Mouse (Mus musculus) kidney, embryonic 15.5 days (tissue): ENCODE results near the gene Ccr10. TPM values are rescaled to one million over a fixed set of nuclear protein-coding genes. Genes with fewer than 3 reads are reported as not detected.
"Not testable (repeated sequence)": the region's sequence is repeated elsewhere in the genome, so short reads cannot be mapped to it uniquely, and the experiment has no call there.

Experiments used
- ATAC-seq: fragments of 200-750 bp; cut with Nextera tagmentation; replicated peaks from 2 replicates; pipeline ENCODE4 v1.8.0; 2017; ENCODE audit warnings: moderate TSS enrichment; ENCODE audit not compliant: low FRiP score
- H3K27ac ChIP-seq: fragments of 300-500 bp; sonication (generic); 2 replicates; pipeline ENCODE4 v1.5.1; 2015; ENCODE audit warnings: mild to moderate bottlenecking, inconsistent platforms
- H3K27me3 ChIP-seq: fragments of 300-500 bp; sonication (generic); 2 replicates; pipeline ENCODE4 v1.6.1; 2015; ENCODE audit warnings: inconsistent platforms
- H3K36me3 ChIP-seq: fragments of 300-500 bp; sonication (generic); 2 replicates; pipeline ENCODE4 v1.6.1; 2015; ENCODE audit warnings: inconsistent platforms
- H3K4me1 ChIP-seq: fragments of 300-500 bp; sonication (generic); 2 replicates; pipeline ENCODE4 v1.6.1; 2015; ENCODE audit warnings: inconsistent platforms
- H3K4me2 ChIP-seq: fragments of 300-500 bp; sonication (generic); 2 replicates; pipeline ENCODE4 v1.6.1; 2015; ENCODE audit warnings: moderate library complexity, mild to moderate bottlenecking, inconsistent platforms
- H3K4me3 ChIP-seq: fragments of 300-500 bp; sonication (generic); replicated peaks from 2 replicates; pipeline ENCODE4 v1.5.1; 2015; ENCODE audit warnings: mild to moderate bottlenecking, inconsistent platforms
- H3K9ac ChIP-seq: fragments of 300-500 bp; sonication (generic); 2 replicates; pipeline ENCODE4 v1.6.1; 2015; ENCODE audit warnings: mild to moderate bottlenecking, inconsistent platforms
- H3K9me3 ChIP-seq: fragments of 300-500 bp; sonication (generic); replicated peaks from 2 replicates; pipeline ENCODE4 v1.6.1; 2016; ENCODE audit warnings: inconsistent platforms
- WGBS: fragments of 180-500 bp; shearing (Covaris S2); methylation state at CpG from one replicate; pipeline ENCODE4 v1.1.7; 2015; ENCODE audit warnings: mixed read lengths; 5-methylcytosine and 5-hydroxymethylcytosine counted together
- polyA plus RNA-seq: library from polyadenylated mRNA; unstranded; fragments of >200 nt; fragmentation: Nextera tagmentation; extraction: Ambion mirVana; gene quantifications from 2 replicates; pipeline ENCODE4 v1.2.1, GENCODE M21; 2015

The Ccr10 gene
- polyA plus RNA-seq, 1 experiment from 2014 or later = 0.78 TPM

GRCm38 (mm10) chr11:101160151-101160550 is 15.1 kb downstream of the Ccr10 start:
- not testable (repeated sequence) for H3K9ac ChIP-seq, H3K4me3 ChIP-seq, ATAC-seq, H3K4me2 ChIP-seq, H3K9me3 ChIP-seq, H3K27ac ChIP-seq
- Histone ChIP-seq H3K27me3 (peaks cover 15% of the 10 kb centered on the region), H3K4me1 (peaks cover 45% of the 10 kb centered on the region), H3K36me3 (peaks cover 41% of the 10 kb centered on the region)
- WGBS = 77% methylated on average over 8 of the region's 10 CpGs

- Histone ChIP-seq H3K9ac (peak within 1 kb of the TSS; percentile 47), H3K4me3 (peak within 1 kb of the TSS; percentile 44), H3K9me3 (no peaks in the 10 kb centered on the region), H3K27ac (peak within 1 kb of the TSS; percentile 63), H3K36me3 (no peaks in the 10 kb centered on the region), H3K27me3 (0 out of 2 replicates have a peak, but pooled peaks cover 4% of the 10 kb centered on the region), H3K4me2 (peak within 1 kb of the TSS; percentile 80), H3K4me1 (peaks cover 15% of the 10 kb centered on the region)
- ATAC-seq = peak; percentile 81
- 2% methylated on average over 36 of the region's 36 CpGs for WGBS
Measured at GRCm38 (mm10) chr11:101155728-101156371, 19.4 kb downstream of the Ccr10 start, which contains the start of gene Tubg2. Gene Tubg2 (plus strand): TSS chr11:101155907.

DNA sequence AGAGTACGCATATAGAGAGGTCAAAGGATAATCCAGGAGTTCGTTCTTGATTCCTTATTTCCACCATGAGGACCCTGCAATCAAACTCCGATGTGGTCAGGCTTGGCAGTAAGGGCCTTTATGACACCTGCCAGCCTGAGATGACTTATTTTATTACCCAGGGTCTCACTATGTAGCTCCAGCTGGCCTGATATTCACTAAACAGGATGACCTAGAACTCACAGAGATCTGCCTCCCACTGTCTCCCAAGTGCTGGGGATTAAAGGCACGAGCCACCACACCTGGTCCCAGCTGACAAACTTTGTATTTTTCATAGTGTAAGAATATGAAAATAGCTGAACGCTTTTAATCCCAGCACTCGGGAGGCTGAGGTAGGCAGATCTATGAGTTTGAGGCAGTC is 20.1 kb downstream of the Ccr10 start:
- Histone ChIP-seq H3K27ac (no peak overlapping the region), H3K4me2 (peak overlapping the region; percentile 80; the same call in 1 of the 2 replicates), H3K4me3 (peak overlapping the region; percentile 44; the same call in 1 of the 2 replicates), H3K4me1 (peaks cover 15% of the 10 kb centered on the region), H3K9ac (no peak overlapping the region), H3K9me3 (no peaks in the 10 kb centered on the region), H3K36me3 (no peaks in the 10 kb centered on the region), H3K27me3 (0 out of 2 replicates have a peak, but pooled peaks cover 4% of the 10 kb centered on the region)
- 67% methylated on average over 6 of the region's 6 CpGs for WGBS
- no peak for ATAC-seq

GRCm38 (mm10) chr11:101154648-101155047 is 20.6 kb downstream of the Ccr10 start:
- no peak for ATAC-seq
- Histone ChIP-seq H3K9ac (no peak overlapping the region), H3K36me3 (no peaks in the 10 kb centered on the region), H3K4me2 (no peak overlapping the region), H3K4me3 (no peak overlapping the region), H3K27ac (no peak overlapping the region), H3K9me3 (no peaks in the 10 kb centered on the region), H3K27me3 (0 out of 2 replicates have a peak, but pooled peaks cover 4% of the 10 kb centered on the region), H3K4me1 (peaks cover 17% of the 10 kb centered on the region)

GRCm38 (mm10) chr11:101152825-101153224 is 22.4 kb downstream of the Ccr10 start:
- Histone ChIP-seq H3K36me3 (no peaks in the 10 kb centered on the region), H3K27me3 (0 out of 2 replicates have a peak, but pooled peaks cover 4% of the 10 kb centered on the region), H3K4me3 (no peak overlapping the region), H3K27ac (no peak overlapping the region), H3K9me3 (no peaks in the 10 kb centered on the region), H3K4me2 (no peak overlapping the region), H3K9ac (no peak overlapping the region), H3K4me1 (peaks cover 35% of the 10 kb centered on the region)
- no peak for ATAC-seq
- 68% methylated on average over 1 of the region's 1 CpGs for WGBS

DNA sequence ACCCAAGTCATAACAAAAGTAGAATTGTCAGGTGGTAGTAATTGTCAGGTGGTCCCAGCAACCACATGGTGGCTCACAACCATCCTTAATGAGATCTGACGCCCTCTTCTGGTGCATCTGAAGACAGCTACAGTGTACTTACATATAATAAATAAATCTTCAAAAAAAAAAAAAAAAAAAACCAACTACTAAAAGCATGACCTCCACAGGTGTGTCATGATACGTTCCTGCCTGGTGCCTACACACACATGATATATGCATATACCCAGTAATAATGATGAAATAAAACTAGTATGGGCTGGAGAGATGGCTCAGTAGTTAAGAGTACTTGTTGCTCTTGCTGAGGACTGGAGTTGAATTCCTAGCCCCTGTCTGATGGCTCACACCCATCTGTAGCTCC is 24.2 kb downstream of the Ccr10 start:
- H3K4me2 ChIP-seq = no peak overlapping the region
- no peak overlapping the region for H3K27ac ChIP-seq
- WGBS = 54% methylated on average over 2 of the region's 2 CpGs
- no peaks in the 10 kb centered on the region for H3K9me3 ChIP-seq
- no peaks in the 10 kb centered on the region for H3K36me3 ChIP-seq
- H3K4me1 ChIP-seq = peaks cover 30% of the 10 kb centered on the region
- no peak overlapping the region for H3K4me3 ChIP-seq
- ATAC-seq = no peak
- no peaks in the 10 kb centered on the region for H3K27me3 ChIP-seq
- no peak overlapping the region for H3K9ac ChIP-seq

- Histone ChIP-seq H3K36me3 (no peaks in the 10 kb centered on the region), H3K4me2 (0 out of 2 replicates have a peak overlapping the region, but pooled peaks have one; percentile 2), H3K27me3 (no peaks in the 10 kb centered on the region), H3K9me3 (no peaks in the 10 kb centered on the region), H3K4me3 (no peak overlapping the region), H3K27ac (peak overlapping the region; percentile 87), H3K9ac (no peak overlapping the region), H3K4me1 (peaks cover 20% of the 10 kb centered on the region)
- WGBS = 25% methylated on average over 9 of the region's 9 CpGs
- peak; percentile 83; the same call in 1 of the 2 replicates for ATAC-seq
Measured at GRCm38 (mm10) chr11:101149178-101150105, 25.8 kb downstream of the Ccr10 start.

DNA sequence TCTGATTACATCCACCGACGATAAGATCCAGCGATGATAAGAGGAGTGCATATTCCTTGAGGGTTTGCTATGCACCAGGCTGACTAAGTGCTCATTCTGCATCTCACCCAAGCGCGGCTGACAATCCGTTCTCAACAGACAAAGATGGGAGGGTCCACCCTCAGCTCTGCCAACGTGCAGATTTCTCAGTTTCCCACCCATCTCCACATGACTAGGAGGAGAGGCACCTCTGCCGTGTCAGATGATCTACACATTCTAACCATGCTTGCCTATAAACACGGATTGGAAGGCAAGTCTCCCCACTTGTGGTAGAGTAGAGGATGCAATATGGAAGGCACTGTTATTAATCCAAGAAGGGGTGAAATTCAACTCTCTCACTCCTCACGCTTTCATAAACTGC is 26.5 kb downstream of the Ccr10 start:
- Histone ChIP-seq H3K27me3 (no peaks in the 10 kb centered on the region), H3K9ac (no peak overlapping the region), H3K4me1 (peaks cover 24% of the 10 kb centered on the region), H3K4me3 (no peak overlapping the region), H3K9me3 (no peaks in the 10 kb centered on the region), H3K4me2 (0 out of 2 replicates have a peak overlapping the region, but pooled peaks have one; percentile 2), H3K36me3 (no peaks in the 10 kb centered on the region), H3K27ac (peak overlapping the region; percentile 87)
- 49% methylated on average over 10 of the region's 10 CpGs for WGBS
- 0 out of 2 replicates have a peak, but pooled peaks have one; percentile 36 for ATAC-seq

GRCm38 (mm10) chr11:101146377-101146776 is 28.9 kb downstream of the Ccr10 start:
- no peak overlapping the region for H3K4me2 ChIP-seq
- H3K4me3 ChIP-seq = no peak overlapping the region
- H3K27ac ChIP-seq = no peak overlapping the region
- H3K36me3 ChIP-seq = no peaks in the 10 kb centered on the region
- no peaks in the 10 kb centered on the region for H3K9me3 ChIP-seq
- WGBS = 28% methylated on average over 10 of the region's 10 CpGs
- H3K4me1 ChIP-seq = peaks cover 28% of the 10 kb centered on the region
- ATAC-seq = no peak
- no peak overlapping the region for H3K9ac ChIP-seq
- H3K27me3 ChIP-seq = no peaks in the 10 kb centered on the region

GRCm38 (mm10) chr11:101143338-101144225 is 31.7 kb downstream of the Ccr10 start:
- H3K4me1 ChIP-seq = peaks cover 39% of the 10 kb centered on the region
- peak overlapping the region; percentile 67 for H3K4me2 ChIP-seq
- peak overlapping the region; percentile 68 for H3K27ac ChIP-seq
- 0 out of 2 replicates have a peak, but pooled peaks have one; percentile 61 for ATAC-seq
- 19% methylated on average over 18 of the region's 19 CpGs for WGBS
- H3K9ac ChIP-seq = peak overlapping the region; percentile 16; the same call in 1 of the 2 replicates
- no peaks in the 10 kb centered on the region for H3K9me3 ChIP-seq
- H3K4me3 ChIP-seq = peak overlapping the region; percentile 37
- H3K36me3 ChIP-seq = no peaks in the 10 kb centered on the region
- 0 out of 2 replicates have a peak, but pooled peaks cover 2% of the 10 kb centered on the region for H3K27me3 ChIP-seq
